Mouse (Mus musculus) monocyte, adult 2 months (primary cell): Measurements from ENCODE around the gene Frk.
"Not testable (repeated sequence)": the region's sequence is repeated elsewhere in the genome, so short reads cannot be mapped to it uniquely, and the experiment has no call there.

Source experiments
- DNase-seq, 2 experiments: peaks; one replicate each; pipeline ENCODE4 v3.0.0; 2022; ENCODE audit warnings: low spot score in 2 of 2, low read depth in 1 of 2

Frk gene

DNA sequence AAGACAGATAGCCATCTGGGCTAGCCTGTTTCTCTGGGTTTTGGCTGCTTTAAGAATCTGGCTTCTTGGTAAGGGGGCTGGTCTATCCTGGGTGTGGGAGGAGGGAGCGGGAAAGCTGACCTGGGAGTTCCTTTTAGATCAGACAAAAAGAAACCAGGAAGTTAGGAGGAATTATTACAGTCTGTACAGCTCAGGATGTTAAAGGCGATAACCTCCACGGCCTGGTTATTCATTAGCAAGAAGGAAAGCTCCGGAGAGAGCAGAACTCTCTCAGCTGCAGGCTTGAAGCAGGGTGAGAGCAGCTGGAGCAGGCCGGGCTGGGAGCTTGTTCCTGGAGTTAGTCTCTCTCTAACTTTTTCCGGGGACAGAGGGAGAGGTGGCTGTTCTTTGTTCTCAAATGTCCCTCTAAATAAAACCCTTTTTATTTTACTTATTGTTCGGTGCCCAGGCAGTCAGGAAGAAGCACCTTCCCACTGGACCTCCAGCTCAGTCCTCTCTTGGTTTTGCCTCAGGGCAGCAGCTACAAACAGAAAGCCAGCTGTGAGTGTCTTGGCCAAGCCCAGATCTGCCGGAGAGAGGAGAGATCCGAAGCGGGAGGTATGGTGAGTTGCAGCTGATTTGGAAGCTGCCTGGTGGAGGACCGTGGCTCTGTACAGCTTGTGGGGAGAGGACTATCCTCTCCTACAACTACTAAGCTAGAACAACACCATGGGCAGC is at the start of gene Frk:
TSS of gene Frk (plus strand) at position 103 of the 717 bp plus-strand sequence.
- no peak for DNase-seq

DNA sequence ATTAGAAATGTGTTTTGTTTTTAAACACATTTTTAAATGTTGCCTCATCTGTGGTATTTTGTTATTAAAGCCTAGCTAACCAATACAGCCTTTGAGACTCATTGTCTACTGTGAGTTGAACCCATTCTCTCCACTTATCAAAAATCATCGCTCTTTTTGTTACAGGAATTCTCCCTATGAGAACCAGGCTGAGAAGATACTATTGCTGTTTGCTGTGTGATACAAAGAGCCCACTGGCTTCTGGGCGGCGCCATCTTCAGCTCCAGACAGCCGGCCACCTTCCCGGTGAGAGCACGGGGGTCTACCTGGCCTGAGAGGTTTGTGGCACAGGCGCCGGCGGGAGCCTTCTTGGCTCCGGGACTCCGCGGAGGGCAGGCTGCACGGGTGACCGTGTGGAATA is 49.0 kb upstream of the Frk start:
- DNase-seq = not testable (repeated sequence)

DNA sequence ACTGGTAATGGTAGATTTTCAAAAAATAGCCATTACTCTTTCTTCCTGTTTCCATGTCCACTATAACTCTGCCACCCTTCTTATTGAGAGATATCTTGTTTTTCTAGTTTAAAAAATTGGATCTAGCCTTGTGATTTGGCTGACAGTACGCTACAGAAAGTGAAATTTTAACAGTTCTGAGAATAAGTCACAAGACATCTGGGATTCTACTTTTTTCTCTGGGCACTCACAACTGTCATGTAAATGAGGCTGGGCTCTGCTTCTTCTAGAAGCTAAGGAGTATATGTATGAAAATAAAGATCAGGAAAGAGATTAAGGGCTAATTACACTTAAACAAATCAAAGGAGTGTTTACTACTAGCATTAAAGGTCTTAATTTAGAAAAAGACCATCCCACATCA is 33.7 kb upstream of the Frk start:
- no peak for DNase-seq

DNA sequence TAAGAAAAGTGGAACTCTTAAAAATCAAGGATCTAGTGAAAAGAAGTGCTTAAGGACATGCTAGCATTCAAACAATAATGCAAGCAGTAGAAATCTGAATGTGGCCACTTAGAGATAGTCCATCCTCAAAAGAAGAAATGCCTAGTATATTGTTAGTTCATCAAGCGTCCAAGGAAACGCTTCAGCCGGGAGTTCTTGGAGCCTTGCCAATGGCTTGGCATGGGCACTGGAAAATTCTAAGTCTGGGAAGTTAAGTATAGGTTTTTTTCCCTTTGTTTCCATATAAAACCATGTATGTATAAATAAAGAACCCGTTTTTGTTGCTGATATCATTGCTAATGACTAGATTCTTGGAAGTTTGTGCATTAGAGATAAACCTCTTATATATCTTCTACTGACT is 21.7 kb upstream of the Frk start:
- no peak for DNase-seq

DNA sequence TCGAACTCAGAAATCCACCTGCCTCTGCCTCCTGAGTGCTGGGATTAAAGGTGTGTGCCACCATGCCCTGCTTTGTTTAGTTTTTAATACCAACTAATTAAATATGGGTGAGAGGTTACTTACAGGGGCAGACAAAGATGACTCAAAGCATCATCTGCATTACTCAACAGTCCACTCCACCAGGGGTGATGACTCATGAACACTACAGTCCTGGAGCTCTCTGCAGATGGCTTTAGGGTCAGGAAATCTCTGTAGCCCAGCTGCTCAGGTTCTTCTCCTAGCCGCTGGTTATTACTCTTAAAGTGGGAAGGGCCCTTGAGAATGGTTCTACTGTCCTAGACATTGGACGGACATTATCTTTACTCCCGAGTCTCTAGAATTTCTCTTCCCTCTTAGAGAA is 18.9 kb upstream of the Frk start:
- no peak for DNase-seq

DNA sequence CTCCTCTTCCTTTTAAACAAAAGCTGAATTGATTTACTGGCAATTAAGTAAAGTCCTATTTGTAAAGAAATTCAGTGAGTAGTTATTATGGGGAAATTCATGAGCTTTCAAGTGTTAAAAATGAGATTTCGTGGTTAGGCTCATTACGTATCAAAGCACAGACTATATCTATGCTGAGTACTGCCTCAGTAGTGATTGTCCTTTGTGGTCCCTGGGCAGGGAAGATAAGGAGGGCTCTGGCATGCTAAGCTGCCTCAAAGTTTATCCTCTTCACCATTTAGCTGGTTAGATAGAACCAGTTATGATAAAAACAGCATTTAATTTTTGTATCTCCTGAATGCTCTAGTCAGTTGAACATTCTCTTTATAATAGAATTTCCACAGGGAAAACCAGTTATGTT is 14.2 kb upstream of the Frk start:
- no peak for DNase-seq

DNA sequence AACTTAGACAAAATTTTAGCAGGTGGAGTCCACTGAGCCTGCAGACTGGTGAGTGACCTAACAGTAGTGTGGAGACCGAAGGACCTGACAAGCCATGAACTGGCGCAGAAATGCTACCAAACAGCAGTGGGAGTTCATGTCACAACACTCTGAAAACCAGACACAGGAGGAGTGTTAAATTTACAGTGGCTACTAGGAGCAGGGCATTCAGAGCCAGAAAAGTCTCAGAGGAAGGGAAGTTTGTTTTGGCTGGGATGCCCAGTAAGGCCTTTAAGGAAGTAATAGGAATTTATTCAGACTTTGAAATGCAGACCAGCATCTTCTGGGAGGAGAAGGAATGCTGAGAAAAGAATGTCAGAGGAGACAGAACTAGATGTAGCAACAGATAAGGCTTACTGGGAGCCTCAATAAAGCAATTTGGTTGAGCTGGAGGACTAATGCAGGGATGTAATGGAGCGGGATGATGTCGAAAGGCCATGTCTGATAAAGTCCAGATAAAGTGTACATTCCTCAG is 3.2 kb upstream of the Frk start:
- no peak for DNase-seq

DNA sequence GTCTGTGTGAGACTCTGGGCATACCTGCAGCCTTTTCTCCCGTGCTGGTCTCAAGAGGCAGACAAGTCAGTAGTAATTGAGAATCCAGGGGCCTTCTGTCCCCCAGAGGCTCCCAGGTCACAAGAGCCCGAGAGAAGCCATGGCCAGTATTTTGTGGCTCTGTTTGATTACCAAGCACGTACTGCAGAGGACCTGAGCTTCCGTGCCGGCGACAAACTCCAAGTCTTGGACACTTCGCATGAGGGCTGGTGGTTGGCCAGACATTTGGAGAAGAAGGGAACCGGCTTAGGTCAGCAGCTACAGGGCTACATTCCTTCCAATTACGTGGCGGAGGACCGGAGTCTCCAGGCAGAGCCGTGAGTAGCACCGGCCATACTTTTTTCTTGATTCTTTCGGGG is 814 bp downstream of the Frk start:
- no peak for DNase-seq

DNA sequence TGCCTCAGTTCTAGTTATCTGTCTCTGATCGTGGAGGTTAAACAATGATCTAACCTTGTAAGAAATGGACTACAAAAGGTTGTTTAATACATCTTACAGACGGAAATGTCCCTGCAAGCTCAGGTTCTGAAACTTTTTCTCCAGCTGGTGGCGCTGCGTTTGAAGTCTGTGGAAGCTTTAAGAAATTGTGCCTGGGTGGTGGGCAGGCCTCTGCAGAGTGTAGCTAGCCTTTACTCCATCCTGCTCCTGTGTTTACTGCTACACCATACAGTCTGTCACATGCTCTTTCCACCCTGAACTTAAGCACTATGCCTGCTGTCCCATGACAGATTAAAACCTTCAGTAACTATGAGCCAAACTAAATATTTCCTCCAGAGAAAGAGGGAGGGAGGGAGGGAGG is 1.9 kb downstream of the Frk start:
- DNase-seq = no peak

DNA sequence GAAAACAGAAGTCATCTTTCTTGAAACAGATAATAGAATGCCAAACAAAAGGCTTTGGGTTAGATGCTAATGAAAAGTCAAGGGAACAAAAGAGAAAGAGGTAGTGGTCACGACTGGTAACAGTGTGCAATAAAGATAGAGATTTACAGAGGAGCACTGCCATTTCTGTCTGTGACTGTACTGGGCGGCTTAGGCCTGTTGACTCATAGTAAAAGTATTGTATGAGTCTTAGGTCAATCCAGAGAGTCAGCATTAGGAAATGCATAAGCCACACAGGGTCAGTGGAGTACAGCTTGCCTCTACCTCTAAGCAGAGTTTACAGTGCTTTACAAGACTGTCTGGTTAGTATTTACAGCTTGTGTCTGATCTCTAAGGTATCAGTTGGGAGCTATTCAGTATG is 24.6 kb downstream of the Frk start:
- no peak for DNase-seq

DNA sequence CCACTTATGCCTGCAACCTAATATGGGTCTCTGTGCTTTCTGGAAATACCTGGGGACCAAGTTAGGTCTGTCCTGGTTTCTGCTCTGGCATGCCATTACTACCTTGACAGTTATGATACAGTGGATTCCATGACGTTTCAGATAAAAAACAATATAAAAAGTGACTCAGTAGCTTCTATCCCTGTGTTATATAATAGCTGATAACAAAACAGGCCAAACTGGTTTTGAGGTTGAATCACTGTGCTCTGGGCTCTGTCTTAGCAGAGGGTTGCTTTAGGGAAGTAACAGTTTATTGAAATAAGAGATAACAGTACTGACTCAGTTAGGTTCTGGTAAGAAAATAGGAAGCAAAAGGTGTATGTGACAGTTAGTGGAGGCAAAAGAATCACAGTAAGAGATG is 25.4 kb downstream of the Frk start:
- DNase-seq = no peak

DNA sequence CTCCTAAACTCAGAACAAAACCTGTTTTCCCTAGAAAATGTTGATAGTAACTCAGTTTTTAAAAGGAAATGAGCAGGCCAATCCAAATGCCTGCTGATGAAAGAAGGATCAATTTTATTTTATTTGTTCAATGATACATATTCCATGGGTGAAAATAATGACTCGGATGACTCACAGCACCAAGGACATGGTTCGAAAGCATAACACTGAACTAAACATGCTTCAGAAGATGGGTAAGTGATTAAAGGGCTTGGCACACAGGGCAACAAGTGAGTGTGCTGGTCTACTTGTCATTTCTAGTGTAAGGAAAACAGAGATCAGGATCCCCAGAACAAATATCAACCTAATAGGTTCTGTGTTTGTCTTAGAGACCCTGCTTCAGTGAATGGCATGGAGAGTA is 26.1 kb downstream of the Frk start:
- no peak for DNase-seq

DNA sequence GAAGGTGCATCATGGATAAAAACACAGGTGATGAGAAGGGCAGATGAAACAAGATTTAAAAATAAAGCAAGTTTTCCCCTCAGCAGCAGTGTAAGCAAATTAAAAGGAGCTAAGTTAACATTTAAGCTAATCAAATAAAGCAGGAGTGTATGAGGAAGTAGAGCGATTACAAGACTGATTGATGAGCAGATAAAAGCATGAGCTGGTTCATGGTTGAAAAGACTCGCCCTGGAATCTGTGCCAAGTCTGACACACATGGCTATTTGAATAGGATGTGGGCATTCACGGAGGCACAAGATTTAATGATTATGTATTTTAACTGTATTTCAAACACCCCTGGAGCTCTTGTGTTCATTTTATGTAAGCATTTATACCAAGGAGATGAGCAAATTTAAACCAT is 28.0 kb downstream of the Frk start:
- no peak for DNase-seq

DNA sequence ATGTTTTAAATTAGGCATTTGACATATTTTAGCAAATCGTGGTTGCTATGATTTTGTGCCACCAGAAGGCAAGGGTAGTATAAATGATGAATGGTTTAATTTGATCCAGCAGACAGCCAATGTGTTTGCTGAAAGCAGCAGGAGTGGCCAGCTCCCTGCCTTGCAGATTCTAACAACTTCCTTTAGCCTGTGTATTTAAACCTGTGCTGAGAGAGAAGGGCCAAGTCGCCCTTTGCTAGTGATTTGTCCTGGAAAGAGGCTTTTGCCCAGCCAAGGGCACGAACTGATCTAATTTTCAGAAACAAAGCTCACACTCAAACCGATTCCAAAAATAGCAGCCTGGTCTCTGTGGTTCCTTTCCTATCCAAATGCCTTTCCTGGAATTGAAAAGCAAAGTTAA is 29.4 kb downstream of the Frk start:
- DNase-seq = no peak

DNA sequence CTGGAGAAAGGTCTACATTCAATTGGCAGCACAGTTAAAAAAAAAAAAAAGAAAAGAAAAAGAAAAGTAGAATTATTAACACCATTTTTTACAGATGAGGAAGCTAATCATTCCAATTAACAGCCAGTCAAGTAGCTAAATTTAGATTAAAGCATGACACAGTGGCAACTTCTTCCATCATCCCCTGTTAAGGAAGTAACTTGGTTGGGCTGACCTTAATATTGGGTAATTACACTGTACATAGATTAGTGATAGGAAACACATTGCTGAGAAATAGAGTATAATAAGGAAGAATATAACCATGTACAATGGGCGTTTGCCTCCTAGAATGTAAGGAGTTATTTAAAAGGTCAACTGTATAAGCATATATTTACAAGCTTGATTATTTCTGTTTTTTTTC is 42.4 kb downstream of the Frk start:
- no peak for DNase-seq

DNA sequence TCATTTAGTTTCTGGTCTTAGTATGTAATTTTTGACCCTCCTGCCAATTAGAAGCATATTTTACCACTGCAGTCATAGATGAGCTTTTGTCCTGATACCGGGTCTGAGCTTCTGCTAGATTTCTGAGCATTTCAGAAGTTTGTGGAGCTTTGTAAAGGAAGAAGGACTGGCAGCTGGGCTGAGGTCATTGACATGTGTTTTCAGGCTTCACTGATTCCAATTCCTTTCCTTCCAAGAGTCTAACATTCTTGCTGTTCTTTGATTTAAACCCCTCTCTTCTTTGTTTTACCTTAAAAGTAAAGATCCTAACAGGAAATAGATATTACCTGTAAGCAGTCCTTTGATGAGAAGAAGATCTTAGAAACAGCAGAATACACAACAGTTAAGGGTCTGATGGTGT is 48.6 kb downstream of the Frk start:
- DNase-seq = no peak

DNA sequence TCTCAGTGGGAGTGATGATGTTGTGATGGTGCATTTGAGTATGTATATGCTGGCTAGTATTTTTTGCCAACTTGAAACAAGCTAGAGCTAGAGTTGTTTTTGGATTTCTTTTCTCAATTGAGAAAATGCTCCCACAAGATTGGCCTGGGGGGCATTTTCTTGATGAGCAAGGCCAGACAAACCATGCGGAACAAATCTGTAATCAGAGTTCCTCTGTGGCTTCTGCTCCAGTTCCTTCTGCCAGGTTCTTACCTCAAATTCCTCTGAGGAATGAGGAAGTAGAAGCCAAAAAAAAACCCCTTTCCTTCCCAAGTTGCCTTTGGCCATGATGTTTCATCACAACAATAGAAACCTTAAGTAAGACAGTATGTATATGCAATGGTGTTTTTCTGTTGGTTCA is 49.3 kb downstream of the Frk start:
- no peak for DNase-seq

DNA sequence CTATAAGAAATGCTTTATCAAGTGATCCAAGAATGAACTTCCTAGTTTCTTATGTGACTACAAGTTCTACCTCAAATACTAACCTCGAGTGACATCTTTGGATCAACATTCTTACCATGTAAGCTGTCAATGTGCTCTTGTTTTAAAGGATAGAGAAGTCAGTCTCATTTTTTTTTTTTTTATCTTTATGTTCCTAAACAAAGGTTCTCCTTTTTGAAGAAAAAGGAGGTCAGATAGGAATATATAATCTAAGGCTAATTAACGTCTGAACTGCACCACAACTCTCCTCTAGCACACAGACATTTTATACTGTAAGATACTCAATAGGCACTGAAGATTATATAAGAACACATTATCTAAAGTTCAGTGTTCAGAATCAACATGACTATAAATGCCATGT is 57.5 kb downstream of the Frk start:
- no peak for DNase-seq

DNA sequence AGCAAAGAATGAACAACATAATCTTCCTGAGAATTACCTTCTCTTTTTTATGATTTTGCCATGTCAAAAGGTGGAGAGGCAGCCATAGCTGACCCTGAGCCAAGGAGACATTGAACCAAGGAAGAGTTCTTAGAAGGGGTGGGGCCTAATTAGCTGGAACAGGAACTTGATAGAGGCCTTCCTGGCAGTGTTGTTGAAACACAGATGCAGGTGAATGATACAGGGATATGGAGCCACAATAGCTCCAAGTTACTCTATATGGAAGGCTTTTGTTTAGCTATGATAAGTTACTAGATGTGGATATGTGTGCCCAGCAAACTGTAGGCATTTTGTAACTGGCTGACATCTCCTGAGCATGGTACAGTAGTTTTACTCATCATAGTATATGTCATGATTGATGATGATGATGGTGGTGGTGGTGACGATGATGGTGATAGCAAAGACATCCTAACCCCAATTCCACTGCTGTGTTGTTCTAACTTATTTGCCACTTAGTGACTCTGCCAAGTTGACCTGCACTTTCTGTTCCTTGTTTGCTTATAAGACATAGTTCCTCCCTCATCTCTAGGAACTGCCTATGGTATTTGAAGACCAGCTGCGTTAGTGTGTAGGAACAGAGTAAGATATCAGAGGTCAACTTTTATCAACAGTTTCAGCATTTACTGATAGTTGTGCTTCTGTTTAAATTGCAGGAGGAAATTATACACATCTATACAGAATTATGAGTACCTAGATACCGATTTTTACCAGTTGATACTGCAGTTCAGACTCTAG is 58.7 kb downstream of the Frk start:
- no peak for DNase-seq

DNA sequence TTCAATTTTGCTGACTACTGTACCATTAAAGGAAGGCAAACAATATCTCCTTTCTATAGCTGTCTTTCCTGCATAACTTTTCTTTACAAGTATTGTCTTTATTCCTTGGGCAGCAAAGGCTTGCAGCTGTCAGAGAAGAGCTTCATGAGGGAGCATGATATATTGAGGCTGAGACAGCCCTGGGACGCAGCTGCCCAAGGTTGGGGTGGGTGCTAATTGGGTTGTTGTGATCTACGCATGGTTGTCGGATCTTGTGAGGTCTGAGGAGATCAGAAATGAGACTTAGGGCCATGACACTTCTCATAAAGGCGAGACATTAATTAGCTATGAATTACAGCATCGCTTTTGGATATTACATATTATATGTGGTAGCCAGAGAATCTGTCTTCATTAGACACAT is 67.4 kb downstream of the Frk start:
- no peak for DNase-seq

DNA sequence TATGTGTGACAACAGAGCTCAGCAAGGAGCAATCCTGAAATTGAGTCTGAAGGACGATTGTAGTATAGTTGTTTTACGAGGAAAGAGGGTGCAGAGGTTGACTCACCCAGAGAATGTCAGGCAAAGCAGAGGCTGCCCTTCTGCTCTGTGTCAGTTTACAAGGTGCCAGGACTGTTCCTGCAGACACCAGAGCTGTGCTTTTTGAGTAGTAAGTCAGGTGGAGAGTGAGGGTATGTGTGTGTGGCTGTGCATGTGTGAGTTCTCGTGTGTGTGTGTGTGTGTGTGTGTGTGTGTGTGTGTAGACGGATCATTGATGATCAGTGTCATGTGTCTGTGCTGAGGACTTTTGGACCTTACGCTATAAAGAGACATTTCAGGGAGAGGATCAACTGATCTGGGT is 68.4 kb downstream of the Frk start:
- DNase-seq = no peak

DNA sequence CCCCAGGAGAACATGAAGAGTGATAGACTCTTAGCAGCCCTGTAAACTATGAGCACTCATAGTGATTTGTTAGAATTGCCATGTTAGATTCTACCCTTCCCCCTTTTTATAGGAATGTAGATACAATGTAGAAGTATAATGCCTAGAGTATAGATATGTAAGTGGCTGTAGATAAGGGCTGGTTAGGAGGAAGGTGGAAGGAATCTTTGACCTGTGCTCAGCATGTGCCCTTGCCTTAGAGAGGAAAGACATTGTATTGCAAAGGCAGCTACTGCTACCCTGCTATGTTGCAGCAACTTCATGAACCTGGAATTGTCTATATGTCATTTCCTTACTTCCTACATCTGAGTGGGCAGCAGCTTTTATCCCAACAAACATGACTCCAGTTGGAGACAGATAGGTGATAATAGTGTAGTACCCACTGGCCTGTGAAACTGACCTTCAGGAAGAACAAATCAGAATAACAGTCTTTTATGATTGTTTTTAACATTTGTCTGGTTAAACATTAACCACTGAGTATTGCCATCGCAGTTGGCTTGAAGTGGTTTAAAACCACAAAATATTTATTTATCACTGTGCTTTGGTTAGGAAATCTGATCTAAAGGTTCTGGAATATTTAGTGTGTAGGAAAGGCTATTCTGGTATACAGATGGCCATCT is 80.4 kb downstream of the Frk start:
- DNase-seq = no peak
